Mouse (Mus musculus) kidney, adult 2 months (tissue): ENCODE measurements around the gene Srd5a1.

ENCODE experiments used
- CTCF ChIP-seq: fragments of 200-500 bp; conservative IDR thresholded peaks from 2 replicates; pipeline ENCODE4 v1.5.1; 2011; ENCODE audit warnings: low read depth, mild to moderate bottlenecking, control low read depth, low read length, moderate library complexity, mixed read lengths; ENCODE audit not compliant: insufficient read depth, insufficient read length
- POLR2A ChIP-seq: fragments of 200-500 bp; IDR thresholded peaks from one replicate; pipeline ENCODE4 v1.6.1; 2011; ENCODE audit warnings: low read depth, low read length, control low read depth

DNA sequence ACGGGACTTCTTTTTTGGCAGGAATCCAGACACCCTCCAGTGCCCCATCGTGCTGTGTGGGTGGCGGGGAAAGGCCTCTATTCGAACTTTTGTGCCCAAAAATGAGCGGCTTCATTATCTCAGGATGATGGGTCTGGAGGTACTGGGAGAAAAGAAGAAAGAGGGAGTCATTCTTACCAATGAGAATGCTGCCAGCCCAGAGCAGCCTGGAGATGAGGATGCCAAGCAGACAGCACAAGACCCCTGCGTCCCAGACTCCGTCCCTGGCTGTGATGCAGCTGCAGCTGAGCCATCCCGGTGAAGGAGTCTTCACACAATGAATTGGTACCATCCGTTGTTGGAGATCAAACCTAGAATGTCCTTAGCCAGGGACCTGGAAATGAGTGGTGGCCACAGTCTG is 22.3 kb upstream of the Srd5a1 start:
- no peak for TF ChIP-seq CTCF
- TF ChIP-seq POLR2A = no peak
